Mouse (Mus musculus) forebrain, postnatal 0 days (tissue): ENCODE measurements around the gene Olfr156. TPM values are rescaled to one million over a fixed set of nuclear protein-coding genes. Genes with fewer than 3 reads are reported as not detected.
A peak's percentile ranks its signal among the peaks of the same experiment; 100 is the strongest.

Experiments
- ATAC-seq: fragments of 200-750 bp; cut with Nextera tagmentation; 2 replicates; pipeline ENCODE4 v1.8.0; 2017; ENCODE audit warnings: mild to moderate bottlenecking, moderate library complexity
- DNase-seq: peaks from one replicate; pipeline ENCODE4 v3.0.0-alpha.2; 2015
- H3K27ac ChIP-seq: fragments of 300-500 bp; sonication (generic); 2 replicates; pipeline ENCODE4 v1.5.1; 2014; ENCODE audit warnings: low read depth, mild to moderate bottlenecking, antibody characterized with exemption, low read length, moderate library complexity, mixed read lengths
- H3K27me3 ChIP-seq: fragments of 300-500 bp; sonication (generic); 2 replicates; pipeline ENCODE4 v1.6.1; 2014; ENCODE audit warnings: mild to moderate bottlenecking, low read length, mixed read lengths; ENCODE audit not compliant: insufficient read depth
- H3K36me3 ChIP-seq: fragments of 300-500 bp; sonication (generic); 2 replicates; pipeline ENCODE4 v1.6.1; 2014; ENCODE audit warnings: mild to moderate bottlenecking, moderate library complexity; ENCODE audit not compliant: insufficient read depth
- H3K4me1 ChIP-seq: fragments of 300-500 bp; sonication (generic); 2 replicates; pipeline ENCODE4 v1.6.1; 2014; ENCODE audit warnings: antibody characterized with exemption; ENCODE audit not compliant: insufficient read depth
- H3K4me2 ChIP-seq: fragments of 300-500 bp; sonication (generic); 2 replicates; pipeline ENCODE4 v1.6.1; 2014; ENCODE audit warnings: low read depth, mild to moderate bottlenecking, moderate library complexity
- H3K4me3 ChIP-seq: fragments of 300-500 bp; sonication (generic); 2 replicates; pipeline ENCODE4 v1.5.1; 2014; ENCODE audit warnings: low read depth, low read length, mixed read lengths
- H3K9ac ChIP-seq: fragments of 300-500 bp; sonication (generic); 2 replicates; pipeline ENCODE4 v1.6.1; 2014; ENCODE audit warnings: mild to moderate bottlenecking
- H3K9me3 ChIP-seq: fragments of 300-500 bp; sonication (generic); 2 replicates; pipeline ENCODE4 v1.6.1; 2016; ENCODE audit warnings: low read length
- CTCF ChIP-seq: sonication (generic); IDR thresholded peaks from 2 replicates; pipeline ENCODE4 v1.5.1; 2016; ENCODE audit warnings: antibody characterized with exemption, control low read depth, low read depth
- WGBS: fragments of 180-500 bp; shearing (Covaris S2); extraction: QIAGEN DNeasy Blood & Tissue Kit; methylation state at CpG from one replicate; pipeline ENCODE4 v1.1.7; 2014; 5-methylcytosine and 5-hydroxymethylcytosine counted together
- polyA plus RNA-seq: library from polyadenylated mRNA; unstranded; fragments of >200 nt; fragmentation: Nextera tagmentation; extraction: Ambion mirVana; gene quantifications from 2 replicates; pipeline ENCODE4 v1.2.1, GENCODE M21; 2015
- total RNA-seq: library from RNA; depleted of rRNA; stranded (reverse); fragments of >200 nt; gene quantifications from 2 replicates; pipeline ENCODE4 v1.2.3, GENCODE M21; 2014; rRNA removed

The Olfr156 gene
- total RNA-seq = not detected in 2 replicates
- not detected in 2 replicates for polyA plus RNA-seq

- 12% methylated on average over 7 of the region's 7 CpGs for WGBS
Measured at GRCm38 (mm10) chr4:43823845-43824337, at the start of gene Olfr156. Olfr156 (minus strand) TSS chr4:43823895.

GRCm38 (mm10) chr4:43869821-43870220 is 46.1 kb upstream of the Olfr156 start:
- DNase-seq (no peak), ATAC-seq (no peak)
- WGBS = 92% methylated on average over 10 of the region's 10 CpGs
- no peak for TF ChIP-seq CTCF
- no peak overlapping the region for H3K4me2 ChIP-seq
- H3K4me3 ChIP-seq = no peak overlapping the region
- H3K36me3 ChIP-seq = no peaks in the 10 kb centered on the region
- no peaks in the 10 kb centered on the region for H3K4me1 ChIP-seq
- 0 out of 2 replicates have a peak, but pooled peaks cover 7% of the 10 kb centered on the region for H3K9me3 ChIP-seq
- H3K27me3 ChIP-seq = no peaks in the 10 kb centered on the region
- no peak overlapping the region for H3K27ac ChIP-seq
- H3K9ac ChIP-seq = no peak overlapping the region

More at GRCm38 (mm10) chr4:43823845-43824337, at the start of gene Olfr156:
- Histone ChIP-seq H3K4me3 (no peak within 1 kb of the TSS), H3K27me3 (no peaks in the 10 kb centered on the region), H3K9ac (no peak within 1 kb of the TSS), H3K4me2 (no peak within 1 kb of the TSS), H3K36me3 (no peaks in the 10 kb centered on the region), H3K9me3 (no peaks in the 10 kb centered on the region), H3K27ac (no peak within 1 kb of the TSS), H3K4me1 (no peaks in the 10 kb centered on the region)
- DNase-seq (peak; percentile 8), ATAC-seq (0 out of 2 replicates have a peak, but pooled peaks have one; percentile 43)
- TF ChIP-seq CTCF = peak; percentile 68

GRCm38 (mm10) chr4:43863298-43863697 is 39.6 kb upstream of the Olfr156 start:
- H3K27me3 ChIP-seq = no peaks in the 10 kb centered on the region
- 64% methylated on average over 4 of the region's 4 CpGs for WGBS
- H3K4me3 ChIP-seq = no peak overlapping the region
- H3K9ac ChIP-seq = no peak overlapping the region
- no peak for TF ChIP-seq CTCF
- no peaks in the 10 kb centered on the region for H3K4me1 ChIP-seq
- H3K36me3 ChIP-seq = no peaks in the 10 kb centered on the region
- ATAC-seq = no peak
- no peak overlapping the region for H3K27ac ChIP-seq
- DNase-seq = no peak
- H3K4me2 ChIP-seq = no peak overlapping the region
- no peaks in the 10 kb centered on the region for H3K9me3 ChIP-seq

GRCm38 (mm10) chr4:43860744-43861519 is 37.2 kb upstream of the Olfr156 start:
- 11% methylated on average over 14 of the region's 14 CpGs for WGBS
- ATAC-seq = peak; percentile 69
- Histone ChIP-seq H3K4me1 (no peaks in the 10 kb centered on the region), H3K9ac (no peak overlapping the region), H3K36me3 (no peaks in the 10 kb centered on the region), H3K27ac (no peak overlapping the region), H3K9me3 (no peaks in the 10 kb centered on the region), H3K27me3 (no peaks in the 10 kb centered on the region), H3K4me2 (no peak overlapping the region), H3K4me3 (no peak overlapping the region)
- TF ChIP-seq CTCF = peak; percentile 97
- DNase-seq = peak; percentile 90

GRCm38 (mm10) chr4:43859886-43860285 is 36.2 kb upstream of the Olfr156 start:
- Histone ChIP-seq H3K9ac (no peak overlapping the region), H3K9me3 (no peaks in the 10 kb centered on the region), H3K4me3 (no peak overlapping the region), H3K4me1 (no peaks in the 10 kb centered on the region), H3K27ac (no peak overlapping the region), H3K4me2 (no peak overlapping the region), H3K27me3 (no peaks in the 10 kb centered on the region), H3K36me3 (no peaks in the 10 kb centered on the region)
- TF ChIP-seq CTCF = no peak
- DNase-seq (no peak), ATAC-seq (no peak)
- 81% methylated on average over 10 of the region's 10 CpGs for WGBS

GRCm38 (mm10) chr4:43854101-43854500 is 30.4 kb upstream of the Olfr156 start:
- H3K27me3 ChIP-seq = no peaks in the 10 kb centered on the region
- H3K4me2 ChIP-seq = no peak overlapping the region
- no peak overlapping the region for H3K27ac ChIP-seq
- WGBS = 72% methylated on average over 8 of the region's 8 CpGs
- TF ChIP-seq CTCF = no peak
- H3K9ac ChIP-seq = no peak overlapping the region
- H3K4me3 ChIP-seq = no peak overlapping the region
- ATAC-seq (no peak), DNase-seq (no peak)
- no peaks in the 10 kb centered on the region for H3K9me3 ChIP-seq
- no peaks in the 10 kb centered on the region for H3K36me3 ChIP-seq
- no peaks in the 10 kb centered on the region for H3K4me1 ChIP-seq

GRCm38 (mm10) chr4:43851265-43851664 is 27.6 kb upstream of the Olfr156 start, which contains the start of gene Olfr155:
Olfr155 (plus strand) TSS chr4:43851565.
- Histone ChIP-seq H3K36me3 (no peaks in the 10 kb centered on the region), H3K27ac (no peak within 1 kb of the TSS), H3K4me1 (no peaks in the 10 kb centered on the region), H3K9ac (no peak within 1 kb of the TSS), H3K27me3 (no peaks in the 10 kb centered on the region), H3K4me2 (no peak within 1 kb of the TSS), H3K9me3 (no peaks in the 10 kb centered on the region), H3K4me3 (no peak within 1 kb of the TSS)
- TF ChIP-seq CTCF = no peak
- WGBS = 87% methylated on average over 6 of the region's 6 CpGs
- ATAC-seq (no peak), DNase-seq (no peak)
